Mouse (Mus musculus): Measurements from ENCODE around the gene Gcm1. TPM values are rescaled to one million over a fixed set of nuclear protein-coding genes. Genes with fewer than 3 reads are reported as not detected.

The Gcm1 gene
- polyA plus RNA-seq, 1 experiment from 2014 or later, result not detected

DNA sequence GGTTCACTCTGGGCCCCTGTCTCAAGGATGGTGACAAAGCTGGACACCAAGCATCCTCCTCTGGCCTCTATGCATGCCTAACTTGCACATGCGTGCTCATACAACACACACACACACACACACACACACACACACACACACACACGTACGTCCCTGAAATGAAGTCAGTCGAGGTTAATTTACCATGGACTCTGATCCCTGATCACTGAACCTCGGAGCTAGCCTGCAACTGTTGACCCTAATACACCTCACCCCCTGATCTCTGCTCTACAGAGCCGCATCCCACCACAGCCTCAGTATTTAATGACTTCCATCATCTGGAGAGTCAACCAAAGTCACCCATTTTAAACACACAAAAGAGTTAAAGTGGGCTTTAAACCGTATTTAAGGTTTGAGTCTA lies 35.9 kb upstream of the Gcm1 start:
- H3K4me2 ChIP-seq (replicated peaks), result no peak overlapping the region
- H3K9me3 ChIP-seq (ENCODE audit: control insufficient read depth, low read length), result no peaks in the 10 kb centered on the region
- H3K36me3 ChIP-seq (replicated peaks; ENCODE audit: control insufficient read depth, insufficient read depth), result no peaks in the 10 kb centered on the region
- no peaks in the 10 kb centered on the region for H3K4me1 ChIP-seq (replicated peaks; ENCODE audit: control insufficient read depth, insufficient read depth, low read length)
- 87% methylated on average over 7 of the region's 7 CpGs for WGBS
- DNase-seq (ENCODE audit: low spot score) (no peak), ATAC-seq (ENCODE audit: low FRiP score) (no peak)
- no peak overlapping the region for H3K27ac ChIP-seq
- H3K27me3 ChIP-seq (ENCODE audit: control insufficient read depth, insufficient read depth, low read length), result no peaks in the 10 kb centered on the region
- no peak overlapping the region for H3K9ac ChIP-seq
- no peak overlapping the region for H3K4me3 ChIP-seq (replicated peaks; ENCODE audit: low read length)

DNA sequence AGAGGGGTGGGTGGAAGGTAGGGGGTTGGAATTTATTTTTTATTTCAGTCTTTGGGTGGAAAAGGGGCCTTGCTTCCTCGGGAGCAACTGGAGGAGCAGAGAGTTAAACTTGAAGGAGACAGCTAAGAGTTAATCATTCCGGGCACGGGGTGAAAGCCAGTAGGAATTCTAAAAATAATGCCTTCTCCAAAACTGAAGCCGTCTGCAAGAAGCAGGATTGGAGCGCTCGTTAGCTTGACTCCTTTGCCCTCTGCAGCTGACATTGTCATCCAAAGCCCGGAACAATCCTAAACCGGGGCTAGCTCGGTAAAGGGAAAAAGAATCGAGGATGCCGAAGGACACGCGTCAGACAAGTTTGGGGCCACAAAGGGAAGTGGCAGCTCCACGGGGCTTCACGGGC lies 35.4 kb upstream of the Gcm1 start:
- DNase-seq (ENCODE audit: low spot score) (no peak), ATAC-seq (ENCODE audit: low FRiP score) (no peak)
- no peaks in the 10 kb centered on the region for H3K27me3 ChIP-seq (ENCODE audit: control insufficient read depth, insufficient read depth, low read length)
- H3K9ac ChIP-seq, result no peak overlapping the region
- no peak overlapping the region for H3K27ac ChIP-seq
- H3K9me3 ChIP-seq (ENCODE audit: control insufficient read depth, low read length), result no peaks in the 10 kb centered on the region
- H3K4me3 ChIP-seq (replicated peaks; ENCODE audit: low read length), result no peak overlapping the region
- no peaks in the 10 kb centered on the region for H3K4me1 ChIP-seq (replicated peaks; ENCODE audit: control insufficient read depth, insufficient read depth, low read length)
- H3K36me3 ChIP-seq (replicated peaks; ENCODE audit: control insufficient read depth, insufficient read depth), result no peaks in the 10 kb centered on the region
- peak overlapping the region; percentile 21 for H3K4me2 ChIP-seq (replicated peaks)
- WGBS, result 63% methylated on average over 15 of the region's 15 CpGs

DNA sequence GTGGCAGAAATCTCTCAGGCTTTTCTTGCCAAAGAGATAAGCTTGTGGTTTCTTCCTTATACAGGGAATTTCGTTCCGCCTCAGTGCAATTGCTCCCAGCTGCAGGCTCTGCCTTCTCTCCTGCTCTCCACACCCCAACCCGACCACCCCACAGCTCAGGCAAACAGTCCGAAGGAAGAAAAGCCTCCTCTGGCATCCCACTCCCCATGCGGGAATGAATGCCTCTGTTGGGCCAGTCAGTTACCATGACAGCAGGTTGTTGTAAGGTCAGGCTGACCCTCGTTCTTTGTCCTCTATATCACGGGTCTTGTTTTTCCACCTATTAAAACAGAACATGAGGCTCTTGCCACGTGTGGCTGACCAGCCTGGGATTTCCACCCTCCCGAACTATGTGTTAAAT lies 30.5 kb upstream of the Gcm1 start:
- H3K9ac ChIP-seq, result no peak overlapping the region
- DNase-seq (ENCODE audit: low spot score) (no peak), ATAC-seq (ENCODE audit: low FRiP score) (peak; percentile 43; the same call in 1 of the 2 replicates)
- H3K4me3 ChIP-seq (replicated peaks; ENCODE audit: low read length), result no peak overlapping the region
- H3K4me1 ChIP-seq (replicated peaks; ENCODE audit: control insufficient read depth, insufficient read depth, low read length), result 0 out of 2 replicates have a peak, but pooled peaks cover 3% of the 10 kb centered on the region
- no peak overlapping the region for H3K27ac ChIP-seq
- no peak overlapping the region for H3K4me2 ChIP-seq (replicated peaks)
- H3K36me3 ChIP-seq (replicated peaks; ENCODE audit: control insufficient read depth, insufficient read depth), result no peaks in the 10 kb centered on the region
- 10% methylated on average over 9 of the region's 9 CpGs for WGBS
- H3K27me3 ChIP-seq (ENCODE audit: control insufficient read depth, insufficient read depth, low read length), result no peaks in the 10 kb centered on the region
- no peaks in the 10 kb centered on the region for H3K9me3 ChIP-seq (ENCODE audit: control insufficient read depth, low read length)

DNA sequence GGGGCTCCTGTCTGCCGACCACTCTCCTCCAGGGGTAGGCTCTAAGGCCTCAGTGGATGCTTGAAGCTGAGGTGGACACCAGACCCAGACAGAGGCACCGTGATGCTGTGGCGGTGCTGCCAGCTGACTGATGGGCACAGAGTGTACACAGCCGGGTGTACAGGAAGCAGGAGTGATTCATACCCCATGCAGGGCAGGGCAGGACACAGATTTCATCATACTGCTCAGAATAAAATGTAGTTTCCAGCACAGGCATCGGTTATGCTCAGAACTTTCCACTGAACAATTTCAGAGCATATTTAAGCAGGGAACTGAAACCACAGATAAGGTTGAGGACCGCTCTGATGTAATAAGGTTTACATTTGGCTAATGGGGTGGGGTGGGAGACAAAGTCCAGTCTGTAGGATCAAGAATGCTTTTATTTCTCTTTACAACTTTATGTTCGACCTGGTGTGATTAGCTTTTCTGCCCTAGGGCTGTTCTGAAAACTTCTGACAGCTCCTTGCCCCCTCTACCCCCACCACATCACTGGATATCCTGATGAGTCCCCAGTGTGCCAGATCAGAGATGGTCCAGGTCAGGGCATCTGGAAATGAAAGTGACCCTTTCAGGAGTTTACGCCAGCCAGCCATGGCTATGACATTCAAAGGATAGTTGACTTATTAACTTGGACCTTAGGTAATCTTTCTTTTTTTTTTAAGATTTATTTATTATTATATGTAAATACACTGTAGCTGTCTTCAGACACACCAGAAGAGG lies 29.4 kb upstream of the Gcm1 start:
- Histone ChIP-seq H3K4me3 (replicated peaks; ENCODE audit: low read length) (no peak overlapping the region), H3K4me2 (replicated peaks) (no peak overlapping the region), H3K27ac (no peak overlapping the region), H3K4me1 (replicated peaks; ENCODE audit: control insufficient read depth, insufficient read depth, low read length) (0 out of 2 replicates have a peak, but pooled peaks cover 3% of the 10 kb centered on the region), H3K36me3 (replicated peaks; ENCODE audit: control insufficient read depth, insufficient read depth) (no peaks in the 10 kb centered on the region), H3K27me3 (ENCODE audit: control insufficient read depth, insufficient read depth, low read length) (no peaks in the 10 kb centered on the region), H3K9me3 (ENCODE audit: control insufficient read depth, low read length) (no peaks in the 10 kb centered on the region), H3K9ac (no peak overlapping the region)
- DNase-seq (ENCODE audit: low spot score) (no peak), ATAC-seq (ENCODE audit: low FRiP score) (no peak)
- WGBS, result 74% methylated on average over 8 of the region's 8 CpGs

DNA sequence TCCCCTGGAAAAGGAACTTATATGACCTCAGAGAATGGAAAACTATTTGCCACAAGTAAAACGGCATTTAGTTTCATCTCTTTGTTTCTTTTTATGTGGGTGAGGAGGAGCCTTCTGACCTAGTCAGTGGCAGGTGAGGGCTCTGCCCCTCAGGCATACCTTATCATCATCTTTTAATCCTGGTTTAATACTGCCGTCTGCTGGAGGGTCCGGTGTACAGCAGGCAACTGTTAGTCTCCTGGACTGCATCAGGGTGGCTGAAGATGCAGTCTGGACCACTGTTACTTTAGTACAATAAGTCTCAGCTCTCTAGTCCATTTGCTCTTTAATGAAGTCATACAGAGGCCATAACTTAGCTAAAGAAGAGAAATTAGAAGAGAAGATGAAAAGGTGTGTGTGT lies 26.9 kb upstream of the Gcm1 start:
- WGBS, result 20% methylated on average over 3 of the region's 3 CpGs
- H3K9ac ChIP-seq, result no peak overlapping the region
- DNase-seq (ENCODE audit: low spot score) (peak; percentile 77), ATAC-seq (ENCODE audit: low FRiP score) (peak; percentile 77)
- H3K9me3 ChIP-seq (ENCODE audit: control insufficient read depth, low read length), result no peaks in the 10 kb centered on the region
- H3K36me3 ChIP-seq (replicated peaks; ENCODE audit: control insufficient read depth, insufficient read depth), result no peaks in the 10 kb centered on the region
- H3K4me1 ChIP-seq (replicated peaks; ENCODE audit: control insufficient read depth, insufficient read depth, low read length), result 0 out of 2 replicates have a peak, but pooled peaks cover 3% of the 10 kb centered on the region
- H3K27ac ChIP-seq, result no peak overlapping the region
- H3K27me3 ChIP-seq (ENCODE audit: control insufficient read depth, insufficient read depth, low read length), result no peaks in the 10 kb centered on the region
- no peak overlapping the region for H3K4me3 ChIP-seq (replicated peaks; ENCODE audit: low read length)
- H3K4me2 ChIP-seq (replicated peaks), result no peak overlapping the region

DNA sequence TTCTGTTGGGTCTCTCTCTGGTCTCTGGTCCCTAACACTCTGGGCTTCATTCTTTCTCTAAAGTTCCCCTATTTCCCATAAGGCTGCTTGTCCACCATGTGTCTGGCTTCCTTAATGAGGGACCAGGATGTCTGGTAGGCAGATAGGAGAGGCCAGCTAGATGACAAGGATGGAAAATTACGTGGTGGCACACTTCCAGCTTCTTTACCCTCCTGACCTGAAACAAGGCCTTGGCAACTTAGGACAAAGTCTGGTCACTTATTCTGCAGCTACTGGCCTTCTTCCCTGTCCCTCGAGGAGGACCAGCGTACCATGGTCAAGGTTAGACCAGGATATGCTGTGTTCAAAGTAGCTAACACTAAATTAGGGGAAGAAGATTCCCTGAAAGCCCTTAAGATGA lies 24.6 kb upstream of the Gcm1 start:
- no peak overlapping the region for H3K4me3 ChIP-seq (replicated peaks; ENCODE audit: low read length)
- no peak overlapping the region for H3K27ac ChIP-seq
- 91% methylated on average over 3 of the region's 3 CpGs for WGBS
- no peak overlapping the region for H3K4me2 ChIP-seq (replicated peaks)
- H3K9me3 ChIP-seq (ENCODE audit: control insufficient read depth, low read length), result no peaks in the 10 kb centered on the region
- no peak overlapping the region for H3K9ac ChIP-seq
- no peaks in the 10 kb centered on the region for H3K27me3 ChIP-seq (ENCODE audit: control insufficient read depth, insufficient read depth, low read length)
- DNase-seq (ENCODE audit: low spot score), result no peak
- no peaks in the 10 kb centered on the region for H3K4me1 ChIP-seq (replicated peaks; ENCODE audit: control insufficient read depth, insufficient read depth, low read length)
- ATAC-seq (ENCODE audit: low FRiP score), result no peak
- H3K36me3 ChIP-seq (replicated peaks; ENCODE audit: control insufficient read depth, insufficient read depth), result no peaks in the 10 kb centered on the region

DNA sequence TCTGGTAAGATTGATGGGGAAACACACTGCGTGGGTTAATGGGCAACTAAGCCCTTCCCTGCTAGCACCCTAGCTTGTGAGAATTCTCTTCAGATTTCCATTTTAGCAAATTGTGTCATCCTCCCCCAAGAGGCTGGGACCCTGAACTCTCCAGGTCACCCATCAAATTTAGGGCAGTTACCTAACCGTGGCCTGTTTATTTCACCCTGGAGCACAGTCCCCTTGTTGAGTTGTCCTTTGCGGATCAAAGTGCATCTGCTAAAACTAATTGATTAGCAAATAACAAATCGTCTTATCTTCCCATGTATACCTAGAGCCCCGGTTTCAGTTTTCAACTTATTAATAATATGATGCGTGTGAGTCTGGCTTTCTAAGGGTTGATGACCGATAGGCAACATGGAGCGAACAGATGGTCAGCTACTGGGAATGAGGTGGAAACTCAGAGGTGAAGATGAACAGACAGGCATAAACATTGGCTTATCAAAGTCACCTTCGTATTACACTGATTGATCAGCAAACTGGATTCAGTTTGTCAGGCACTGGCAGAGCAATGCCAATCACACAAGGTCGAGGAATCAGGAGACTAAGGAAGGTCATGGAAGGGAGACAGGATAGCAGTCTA lies 20.8 kb upstream of the Gcm1 start:
- no peak for DNase-seq (ENCODE audit: low spot score)
- Histone ChIP-seq H3K36me3 (replicated peaks; ENCODE audit: control insufficient read depth, insufficient read depth) (no peaks in the 10 kb centered on the region), H3K27me3 (ENCODE audit: control insufficient read depth, insufficient read depth, low read length) (no peaks in the 10 kb centered on the region), H3K9me3 (ENCODE audit: control insufficient read depth, low read length) (no peaks in the 10 kb centered on the region), H3K4me2 (replicated peaks) (no peak overlapping the region), H3K27ac (no peak overlapping the region), H3K9ac (no peak overlapping the region), H3K4me1 (replicated peaks; ENCODE audit: control insufficient read depth, insufficient read depth, low read length) (no peaks in the 10 kb centered on the region), H3K4me3 (replicated peaks; ENCODE audit: low read length) (no peak overlapping the region)
- WGBS, result 92% methylated on average over 10 of the region's 10 CpGs
- ATAC-seq (ENCODE audit: low FRiP score), result no peak

DNA sequence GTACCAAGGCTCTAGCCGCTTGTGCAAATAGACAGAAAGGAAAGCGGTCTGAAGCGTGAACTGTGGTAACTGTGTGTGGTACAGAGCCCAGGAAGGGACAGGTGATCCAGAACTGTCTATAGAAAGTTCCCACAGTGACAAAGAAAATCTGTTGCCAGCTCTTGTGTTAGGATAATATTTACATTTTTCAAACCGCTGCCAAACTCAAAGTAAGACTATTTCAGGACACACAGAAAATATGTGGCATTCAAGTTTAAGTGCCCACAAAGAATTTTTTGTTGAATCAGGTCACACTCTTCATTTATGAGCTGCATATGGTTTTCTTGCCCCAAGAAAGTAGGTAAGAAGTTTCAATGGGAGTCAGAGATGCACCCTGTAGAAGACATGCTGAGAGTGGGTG lies 18.8 kb upstream of the Gcm1 start:
- Histone ChIP-seq H3K4me1 (replicated peaks; ENCODE audit: control insufficient read depth, insufficient read depth, low read length) (no peaks in the 10 kb centered on the region), H3K9me3 (ENCODE audit: control insufficient read depth, low read length) (no peaks in the 10 kb centered on the region), H3K4me3 (replicated peaks; ENCODE audit: low read length) (no peak overlapping the region), H3K9ac (no peak overlapping the region), H3K36me3 (replicated peaks; ENCODE audit: control insufficient read depth, insufficient read depth) (no peaks in the 10 kb centered on the region), H3K27ac (no peak overlapping the region), H3K27me3 (ENCODE audit: control insufficient read depth, insufficient read depth, low read length) (no peaks in the 10 kb centered on the region), H3K4me2 (replicated peaks) (no peak overlapping the region)
- DNase-seq (ENCODE audit: low spot score) (no peak), ATAC-seq (ENCODE audit: low FRiP score) (no peak)
- WGBS, result 92% methylated on average over 4 of the region's 4 CpGs

DNA sequence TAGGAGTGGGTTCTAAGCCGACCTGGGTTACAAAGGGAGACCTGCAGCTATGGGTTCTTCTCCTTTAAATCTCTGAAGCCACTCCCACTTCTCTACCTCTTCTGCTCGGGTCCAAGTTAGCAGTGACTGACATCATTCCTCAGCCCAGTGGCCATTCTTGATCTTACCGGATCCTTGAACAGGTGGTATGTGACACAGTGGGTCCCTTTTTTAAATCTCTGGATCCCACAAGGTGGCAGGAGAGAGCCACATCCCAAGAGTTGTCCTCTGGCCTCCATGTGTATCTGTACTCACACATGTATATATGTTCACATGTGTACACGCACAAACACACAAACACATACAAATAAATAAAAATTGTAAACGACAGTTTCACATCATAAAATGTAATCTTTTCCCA lies 16.4 kb upstream of the Gcm1 start:
- WGBS, result 89% methylated on average over 5 of the region's 5 CpGs
- Histone ChIP-seq H3K4me2 (replicated peaks) (no peak overlapping the region), H3K27me3 (ENCODE audit: control insufficient read depth, insufficient read depth, low read length) (no peaks in the 10 kb centered on the region), H3K9me3 (ENCODE audit: control insufficient read depth, low read length) (no peaks in the 10 kb centered on the region), H3K4me3 (replicated peaks; ENCODE audit: low read length) (no peak overlapping the region), H3K36me3 (replicated peaks; ENCODE audit: control insufficient read depth, insufficient read depth) (no peaks in the 10 kb centered on the region), H3K4me1 (replicated peaks; ENCODE audit: control insufficient read depth, insufficient read depth, low read length) (no peaks in the 10 kb centered on the region), H3K9ac (no peak overlapping the region), H3K27ac (no peak overlapping the region)
- no peak for DNase-seq (ENCODE audit: low spot score)
- no peak for ATAC-seq (ENCODE audit: low FRiP score)

All from hindbrain, embryonic 14.5 days (tissue).